Mouse (Mus musculus): ENCODE results near the gene N4bp3.
A peak's percentile ranks its signal among the peaks of the same experiment; 100 is the strongest.
"Not testable (repeated sequence)": the region's sequence is repeated elsewhere in the genome, so short reads cannot be mapped to it uniquely, and the experiment has no call there.

N4bp3 gene

DNA sequence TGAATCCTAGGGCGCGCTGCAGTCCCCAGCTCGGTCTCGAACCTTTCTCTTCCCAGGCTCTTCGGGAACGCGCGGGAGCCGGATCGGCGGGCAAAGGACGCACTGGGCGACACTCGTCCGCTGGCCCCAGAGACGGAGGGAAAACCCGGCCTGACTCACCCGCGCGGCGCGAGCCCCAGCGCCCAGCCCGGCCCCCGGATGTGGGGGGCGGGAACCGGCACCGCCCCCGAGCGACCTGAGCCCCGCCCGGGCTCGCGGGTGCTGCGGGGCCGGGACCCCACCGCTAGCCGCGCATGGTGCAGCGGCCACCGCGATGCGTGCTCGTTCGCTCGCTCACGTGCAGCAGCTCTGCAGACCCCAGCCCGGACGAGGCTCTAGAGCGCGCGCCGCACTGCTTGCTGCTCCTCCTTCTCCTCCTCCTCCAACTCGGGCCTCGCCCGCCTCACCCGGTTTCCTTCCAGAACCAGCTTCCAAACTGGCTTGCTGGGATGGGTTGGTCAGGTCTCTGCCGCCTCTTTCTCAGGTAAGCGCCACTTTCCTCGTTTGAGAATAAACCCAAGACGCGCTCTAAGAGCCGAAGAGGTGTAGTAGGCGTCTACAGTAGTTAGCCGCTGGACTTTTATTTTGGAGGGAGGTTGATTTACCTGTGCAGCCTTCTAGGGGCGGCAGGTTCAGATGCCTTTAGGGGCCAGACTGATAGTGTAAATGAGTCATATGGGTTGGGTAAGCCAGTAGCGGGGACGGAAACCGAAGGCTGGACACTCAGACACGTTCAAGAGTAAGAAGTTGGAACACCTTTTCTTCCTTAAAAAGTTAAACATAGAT lies at the start of gene N4bp3, which contains the start of gene D930048N14Rik:
Gene N4bp3, minus strand, starts transcription at position 152 of the 825 bp plus-strand sequence.
Gene D930048N14Rik, plus strand, starts transcription at position 264 of the 825 bp plus-strand sequence.
- DNase-seq = peak; percentile 84 to 86

DNA sequence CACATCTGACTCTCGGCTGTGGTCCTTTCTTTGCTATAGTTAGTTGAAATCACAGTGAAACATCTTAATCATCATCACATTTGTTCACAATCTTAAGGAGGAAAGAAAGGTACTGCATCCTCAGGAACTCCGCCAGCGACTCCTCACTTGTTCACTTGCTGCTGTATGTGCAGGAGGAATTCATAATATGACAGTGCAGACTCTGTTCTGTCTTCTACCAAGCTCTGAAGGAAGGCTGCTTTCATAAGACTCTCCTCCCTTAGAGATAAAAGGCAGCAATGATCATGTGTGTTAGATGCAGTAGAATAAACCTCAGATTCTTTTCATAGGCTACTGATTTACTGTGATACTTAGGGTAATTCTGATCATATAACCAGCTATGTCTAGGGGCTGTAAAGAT lies 44.3 kb upstream of the N4bp3 start:
- DNase-seq = no peak

DNA sequence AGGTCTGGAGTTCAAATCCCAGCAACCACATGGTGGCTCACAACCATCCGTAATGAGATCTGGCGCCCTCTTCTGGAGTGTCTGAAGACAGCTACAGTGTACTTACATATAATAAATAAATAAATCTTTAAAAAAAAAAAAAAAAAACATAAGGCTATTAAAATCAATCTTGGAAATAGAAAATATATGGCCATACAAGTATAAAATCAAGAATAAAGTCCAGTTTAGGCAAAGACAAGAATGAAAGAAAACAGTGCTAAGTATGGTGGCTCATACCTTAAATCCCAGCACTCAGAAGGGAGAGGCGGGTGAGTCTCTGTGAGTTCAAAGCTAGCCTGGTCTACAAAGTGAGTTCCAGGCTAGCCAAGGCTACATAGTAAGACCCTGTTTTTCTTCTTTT lies 40.0 kb upstream of the N4bp3 start:
- DNase-seq = not testable (repeated sequence)

DNA sequence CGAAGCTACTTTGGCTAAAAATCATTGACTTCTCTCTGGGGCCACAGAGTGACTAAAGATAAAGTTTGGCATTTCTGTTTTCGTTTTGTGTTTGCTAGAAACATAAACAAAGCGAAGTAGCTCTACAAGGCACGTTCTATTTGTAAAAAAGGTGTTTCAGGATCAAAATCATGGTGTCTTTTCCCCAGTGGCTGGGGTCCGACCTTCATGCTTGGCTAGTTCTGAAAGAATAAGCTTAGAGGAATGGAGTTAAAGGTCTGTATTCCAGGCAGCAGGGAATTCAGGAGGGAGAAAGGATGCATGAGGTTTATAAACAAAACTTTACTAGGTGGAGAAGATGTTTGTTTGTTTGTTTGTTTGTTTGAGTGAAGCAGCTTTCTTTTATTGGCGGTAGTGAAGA lies 38.7 kb upstream of the N4bp3 start:
- no peak for DNase-seq

DNA sequence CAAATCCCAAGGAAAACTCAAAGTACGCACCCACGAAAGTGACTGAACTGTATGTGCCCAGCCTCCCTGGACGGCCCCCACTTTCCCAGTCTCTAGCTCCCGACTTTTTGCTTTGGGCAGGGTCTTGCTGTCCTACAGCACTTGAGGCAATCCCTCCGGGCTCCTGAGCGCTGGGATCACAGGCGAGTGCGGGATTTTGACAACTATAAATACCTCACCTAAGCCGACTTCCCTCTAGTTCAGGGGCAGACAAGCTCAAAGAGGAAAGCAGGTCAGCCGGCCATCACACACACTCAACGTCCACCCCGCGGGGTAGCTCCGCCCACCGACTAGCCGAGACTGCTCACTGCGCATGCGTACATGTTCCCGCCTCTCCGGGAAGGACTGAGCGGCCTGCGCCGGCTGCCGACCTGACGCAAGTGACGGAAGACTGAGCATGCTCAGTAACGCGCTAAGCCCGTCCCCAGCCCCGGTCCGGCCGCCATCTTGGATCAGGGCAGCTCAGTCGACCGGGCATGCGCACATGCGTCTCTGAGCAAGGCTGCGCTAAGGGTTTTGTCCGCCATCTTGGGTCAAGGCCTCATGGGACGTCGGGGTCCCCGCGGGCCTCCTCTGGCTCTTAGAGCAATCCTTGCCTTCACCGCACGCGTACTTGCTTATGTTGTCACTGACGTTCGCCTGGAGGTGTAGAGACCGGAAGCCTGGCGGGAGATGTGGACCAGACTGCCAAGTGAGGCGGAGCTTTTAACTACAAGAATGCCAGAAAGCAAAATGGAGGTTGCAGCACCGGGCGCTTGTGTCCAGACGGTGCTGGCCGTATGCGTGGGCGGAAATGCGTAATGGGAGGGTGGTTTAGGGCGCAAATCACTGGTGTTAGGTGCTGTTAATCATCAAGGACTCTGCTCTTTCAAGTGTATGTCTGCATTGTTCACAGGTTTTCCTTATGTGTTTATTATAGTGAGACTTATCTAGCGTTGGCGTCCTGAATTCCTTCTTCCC lies 38.0 kb upstream of the N4bp3 start, which contains the start of gene 0610009B22Rik:
Gene 0610009B22Rik, minus strand, starts transcription at position 545 of the 999 bp plus-strand sequence.
- peak; percentile 98 for DNase-seq

DNA sequence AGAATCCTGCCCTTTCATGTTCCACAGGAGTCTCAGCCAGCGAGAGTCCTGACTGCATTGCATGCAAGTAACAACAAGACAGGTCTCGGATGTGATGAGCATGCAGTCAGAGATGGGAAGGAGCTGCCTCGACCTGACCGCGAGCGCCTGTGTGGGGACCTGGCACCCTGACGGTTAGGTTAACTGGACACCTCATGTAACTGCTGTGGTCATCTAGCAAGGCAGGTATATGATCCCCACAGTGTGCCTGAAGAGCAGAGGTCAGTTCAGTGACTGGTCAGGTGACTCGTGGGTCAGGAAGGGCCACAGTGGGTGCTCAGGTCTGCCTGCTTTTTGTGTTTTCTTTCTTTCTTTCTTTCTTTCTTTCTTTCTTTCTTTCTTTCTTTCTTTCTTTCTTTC lies 31.3 kb upstream of the N4bp3 start:
- no peak for DNase-seq

DNA sequence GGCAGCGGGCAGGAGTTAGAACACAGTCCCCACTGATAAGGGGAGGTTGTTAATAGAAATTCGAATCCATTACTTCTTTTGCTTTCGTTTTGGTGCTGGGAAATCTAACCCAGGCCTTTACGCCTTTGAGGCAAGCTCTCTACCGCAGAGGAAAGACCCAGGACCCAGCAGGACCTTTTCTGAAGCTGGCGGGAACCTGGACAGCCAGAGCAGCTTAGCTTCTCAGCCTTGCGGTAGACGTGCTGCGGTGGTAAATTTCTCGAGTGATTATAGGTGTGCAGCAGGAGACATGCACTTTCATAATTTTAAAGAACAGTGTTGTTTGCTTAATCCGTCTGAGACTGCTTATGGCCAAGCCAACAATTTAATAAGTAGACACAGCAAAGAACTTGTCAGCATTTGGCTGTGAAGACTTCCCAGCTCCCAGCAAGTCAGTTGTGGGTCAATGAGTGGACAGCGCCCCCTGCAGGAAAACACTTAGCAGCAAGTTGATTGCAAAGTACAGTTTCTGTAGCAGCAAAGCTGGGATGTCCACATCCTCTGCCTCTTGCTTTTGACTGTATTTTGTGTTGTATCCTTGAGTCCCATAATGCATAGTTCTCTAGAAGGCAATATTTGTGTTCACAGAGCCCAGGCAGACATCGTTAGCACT lies 30.8 kb upstream of the N4bp3 start:
- peak; percentile 93 to 94 for DNase-seq

DNA sequence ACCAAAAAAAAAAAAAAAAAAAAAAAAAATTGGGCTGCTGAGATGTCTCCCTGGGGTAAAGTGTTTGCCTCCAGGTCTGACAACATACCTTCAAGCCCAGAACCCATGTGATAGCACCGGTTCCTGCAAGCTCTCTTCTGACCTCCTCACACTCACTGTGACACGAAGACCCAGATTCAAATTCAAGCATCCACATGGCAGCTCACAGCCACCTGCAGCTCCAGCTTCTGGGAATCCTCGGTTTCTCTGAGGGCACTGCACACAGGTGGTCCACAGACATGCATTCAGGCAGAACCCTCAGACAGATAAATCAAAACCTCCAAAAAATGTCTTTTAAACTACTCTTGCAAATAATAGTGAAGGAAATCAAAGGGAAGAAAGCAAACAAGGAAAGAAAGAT lies 28.8 kb upstream of the N4bp3 start:
- DNase-seq = no peak

DNA sequence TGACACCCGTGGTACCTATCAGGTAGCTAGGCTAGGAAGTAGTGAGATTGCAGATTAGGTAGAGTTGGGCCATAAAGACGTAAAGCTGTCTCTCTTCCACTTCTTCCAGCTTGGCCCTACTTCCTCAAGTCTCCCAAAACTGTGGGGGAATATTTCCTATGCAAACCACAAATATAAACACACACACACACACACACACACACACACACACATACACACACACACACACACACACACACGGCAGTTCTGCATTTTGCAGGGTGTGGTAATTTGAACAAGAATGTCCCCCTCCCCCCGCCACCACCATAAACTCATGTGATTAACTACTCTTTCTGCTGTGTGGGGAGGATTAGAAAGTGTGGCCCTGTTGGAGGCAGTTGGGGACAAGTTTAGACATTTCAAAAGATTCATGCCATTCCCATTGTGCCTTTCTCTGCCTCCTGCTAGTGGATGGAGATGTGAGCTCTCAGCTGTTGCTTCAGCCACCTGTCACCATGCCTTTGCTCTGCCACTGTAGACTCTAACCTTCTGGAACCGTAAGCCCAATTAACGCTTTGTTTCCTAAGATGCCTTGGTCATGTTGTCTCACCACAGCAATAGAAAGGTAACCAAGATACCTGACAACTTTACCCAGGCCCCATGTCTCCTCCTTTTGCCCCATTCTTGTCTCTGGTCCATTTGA lies 27.2 kb upstream of the N4bp3 start:
- peak; percentile 20 to 34 for DNase-seq

DNA sequence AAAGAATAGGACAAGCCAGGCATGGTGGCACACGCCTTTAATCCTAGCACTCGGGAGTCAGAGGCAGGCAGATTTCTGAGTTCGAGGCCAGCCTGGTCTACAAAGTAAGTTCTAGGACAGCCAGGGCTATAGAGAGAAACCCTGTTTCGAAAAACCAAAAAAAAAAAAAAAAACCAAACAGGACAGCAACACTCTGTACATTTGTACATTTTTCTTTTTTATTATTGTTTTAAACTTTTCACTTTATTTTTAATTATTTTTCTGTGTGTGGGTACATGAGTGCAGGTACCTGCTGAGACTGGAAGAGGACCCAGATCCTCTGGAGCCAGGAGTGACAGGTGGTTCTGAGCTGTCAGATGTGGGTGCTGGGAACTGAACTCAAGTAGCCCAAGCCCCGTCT lies 24.7 kb upstream of the N4bp3 start:
- DNase-seq = no peak

DNA sequence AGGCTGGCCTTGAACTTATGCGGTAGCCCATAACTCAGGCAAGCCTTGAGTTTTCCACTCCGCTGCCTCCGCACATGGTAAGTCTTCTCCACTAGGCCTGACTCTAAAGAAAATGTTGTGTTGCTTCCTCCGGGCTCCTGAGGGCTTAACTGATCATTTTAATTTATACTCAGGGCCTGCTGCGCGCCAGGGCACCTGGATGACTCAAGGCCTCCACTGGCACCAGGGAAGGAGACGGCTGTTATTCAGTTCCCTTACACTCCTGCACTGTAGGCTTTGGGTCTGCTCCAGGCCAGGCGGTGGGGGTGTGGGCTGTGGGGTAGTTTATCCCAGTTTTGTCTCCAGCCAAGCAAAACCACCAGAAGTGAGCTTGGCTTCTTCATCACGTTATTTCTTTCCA lies 22.6 kb upstream of the N4bp3 start:
- DNase-seq = no peak

DNA sequence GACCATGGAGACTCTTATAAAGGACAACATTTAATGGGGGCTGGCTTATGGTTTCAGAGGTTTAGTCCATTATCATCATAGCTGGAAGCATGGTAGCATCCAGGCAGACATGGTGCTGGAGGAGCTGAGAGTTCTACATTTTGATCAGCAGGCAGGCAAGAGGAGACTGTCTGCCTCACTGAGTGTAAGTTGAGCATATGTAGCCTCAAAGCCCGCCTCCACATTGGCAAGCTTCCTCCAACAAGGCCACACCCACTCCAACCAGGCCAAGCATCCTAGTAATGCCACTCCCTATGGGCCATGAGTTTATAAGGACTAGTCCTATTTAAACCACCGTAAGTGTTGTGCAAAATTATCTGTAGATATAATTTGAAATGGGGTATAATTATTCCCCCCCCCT lies 20.7 kb upstream of the N4bp3 start:
- DNase-seq = no peak

DNA sequence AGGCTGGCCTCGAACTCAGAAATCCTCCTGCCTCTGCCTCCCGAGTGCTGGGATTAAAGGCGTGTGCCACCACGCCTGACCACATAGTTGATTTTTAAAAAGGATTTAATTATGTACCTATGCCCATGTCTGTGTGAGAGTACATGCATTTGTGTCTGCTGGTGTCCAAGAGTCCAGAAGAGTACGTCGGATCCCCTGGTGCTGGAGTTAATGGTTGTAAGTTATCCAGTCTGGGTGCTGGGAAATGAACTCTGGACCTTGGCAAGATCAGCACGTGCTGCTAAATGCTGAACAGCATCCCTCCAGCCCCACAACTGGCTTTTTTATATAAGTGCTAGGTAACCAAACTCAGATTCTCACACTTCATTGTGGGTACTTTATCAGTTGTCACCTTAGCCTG lies 20.2 kb upstream of the N4bp3 start:
- DNase-seq = no peak

DNA sequence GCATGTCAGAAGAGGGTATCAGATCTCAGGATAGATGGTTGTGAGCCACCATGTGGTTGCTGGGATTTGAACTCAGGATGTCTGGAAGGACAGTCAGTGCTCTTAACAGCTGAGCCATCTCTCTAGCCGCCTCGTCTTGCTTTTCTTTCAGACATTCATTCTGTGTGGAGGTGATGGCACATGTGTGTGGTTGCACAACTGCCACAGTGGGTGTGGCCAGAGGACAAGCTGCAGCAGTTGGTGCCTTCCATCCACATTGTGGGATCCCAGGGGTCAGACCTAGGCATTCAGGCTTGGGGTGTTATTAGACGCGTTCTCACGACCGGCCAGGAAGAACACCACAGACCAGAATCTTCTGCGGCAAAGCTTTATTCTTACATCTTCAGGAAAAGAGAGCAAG lies 14.1 kb upstream of the N4bp3 start:
- not testable (repeated sequence) for DNase-seq

DNA sequence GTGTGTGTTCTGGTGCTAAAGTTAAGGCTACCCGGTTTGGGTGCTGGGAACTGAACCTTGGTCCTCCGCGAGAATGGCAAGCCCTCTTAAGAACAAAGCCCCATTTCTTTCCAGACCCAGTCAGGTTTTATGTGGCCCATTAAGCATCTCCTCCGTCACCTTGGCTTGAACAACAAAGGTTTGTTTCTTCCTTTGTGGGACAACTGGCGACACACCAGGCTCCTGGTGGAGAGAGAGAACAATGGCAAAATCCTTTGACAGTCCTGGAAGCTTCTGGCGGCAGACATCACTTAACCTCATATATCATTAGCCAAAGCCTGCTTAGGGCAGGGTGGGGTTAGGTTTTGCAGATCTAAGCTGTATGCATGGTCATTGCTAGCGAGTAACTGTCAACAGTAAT lies 12.0 kb upstream of the N4bp3 start:
- no peak for DNase-seq

DNA sequence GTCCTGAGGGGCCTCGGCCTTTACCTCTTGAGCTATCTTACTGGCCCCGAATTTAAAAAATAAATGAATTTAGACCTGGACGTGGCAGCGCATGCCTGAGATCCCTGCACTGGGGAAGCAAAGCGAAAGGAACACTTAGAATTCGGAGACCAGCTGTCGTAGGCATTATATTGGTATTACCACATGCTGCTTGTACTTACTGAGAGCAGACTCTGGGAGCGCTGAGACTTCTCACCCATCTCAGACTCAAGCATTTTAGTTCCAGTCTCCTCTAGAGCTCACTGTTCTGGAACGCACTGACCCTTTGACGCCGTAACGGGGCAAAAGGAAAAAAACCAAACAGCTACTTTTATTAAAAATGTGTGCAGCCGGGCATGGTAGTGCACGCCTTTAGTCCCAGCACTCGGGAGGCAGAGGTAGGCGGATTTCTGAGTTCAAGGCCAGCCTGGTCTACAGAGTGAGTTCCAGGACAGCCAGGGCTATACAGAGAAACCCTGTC lies 11.3 kb upstream of the N4bp3 start:
- DNase-seq = no peak

DNA sequence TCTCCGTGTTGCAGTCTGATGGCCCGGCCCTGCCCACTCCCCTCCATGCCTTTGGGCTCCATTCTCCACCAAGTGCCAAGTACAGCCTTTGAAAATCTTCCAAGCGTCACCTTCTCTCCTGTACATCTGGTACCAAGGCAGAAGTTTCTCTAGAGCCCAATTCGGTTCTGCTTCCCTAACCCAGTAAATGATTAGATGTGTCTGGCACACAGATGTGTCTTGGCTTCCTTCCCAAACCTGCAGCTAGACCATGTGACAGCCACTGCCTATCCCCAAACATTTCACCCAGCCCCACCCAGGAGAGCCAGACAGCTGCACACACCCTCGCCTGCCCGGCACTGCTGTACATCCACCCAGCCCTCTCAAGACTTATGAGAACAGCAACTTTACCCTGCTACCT lies 8.1 kb upstream of the N4bp3 start:
- no peak for DNase-seq

DNA sequence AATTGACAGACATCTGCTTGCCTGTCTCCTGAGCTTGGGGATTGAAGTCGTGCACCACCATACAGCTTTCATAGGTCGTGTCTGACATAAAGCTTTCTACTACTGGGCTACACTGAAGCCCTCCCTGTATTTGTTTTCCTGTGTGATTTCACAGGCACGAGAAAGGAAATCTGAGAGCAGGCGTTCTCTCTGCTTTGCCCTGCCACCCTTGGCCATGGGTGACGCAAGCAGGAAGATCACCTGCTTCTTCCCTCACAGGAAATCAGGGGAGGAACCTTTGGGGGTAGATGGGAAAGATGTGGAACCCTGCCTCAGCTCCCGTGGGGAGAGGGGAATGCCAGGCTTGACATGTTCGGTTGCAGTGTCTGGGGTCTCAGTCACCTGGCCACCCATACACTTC lies 7.6 kb upstream of the N4bp3 start:
- no peak for DNase-seq

DNA sequence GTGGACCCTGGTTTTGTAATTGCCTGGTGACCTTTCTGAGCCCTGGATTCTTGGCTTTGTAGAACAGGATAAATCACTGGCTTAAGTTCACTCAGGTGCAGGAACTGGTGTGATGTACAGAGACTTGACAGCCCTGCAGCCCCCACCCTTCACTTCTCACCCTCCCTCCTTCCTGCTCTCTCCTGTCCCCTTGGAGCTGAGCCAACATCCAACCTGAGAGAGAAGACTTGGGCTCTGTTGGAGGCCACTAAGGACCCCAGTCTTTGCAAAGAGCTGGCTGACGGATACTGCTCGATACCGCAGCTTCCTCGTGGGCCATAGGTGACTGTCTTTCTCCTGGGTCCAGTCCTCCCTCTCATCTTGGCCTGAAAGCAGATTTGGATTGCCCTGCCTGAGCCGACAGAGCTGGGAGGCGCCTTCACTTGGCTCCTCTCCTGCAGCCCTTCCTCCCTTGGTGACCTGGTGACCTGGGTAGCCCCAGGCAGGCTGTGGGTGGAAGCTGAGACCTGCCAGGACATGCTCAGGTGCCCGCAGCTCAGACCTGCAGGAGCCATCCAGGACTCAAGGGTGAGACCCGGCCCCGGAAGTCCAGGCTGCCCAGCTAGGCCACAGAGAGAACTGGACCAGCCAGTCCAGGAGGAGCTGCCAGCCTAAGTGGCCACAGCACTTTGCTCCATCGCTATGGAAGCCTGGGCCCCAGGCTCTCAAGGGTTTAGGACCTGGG lies 6.3 kb upstream of the N4bp3 start:
- DNase-seq = no peak

DNA sequence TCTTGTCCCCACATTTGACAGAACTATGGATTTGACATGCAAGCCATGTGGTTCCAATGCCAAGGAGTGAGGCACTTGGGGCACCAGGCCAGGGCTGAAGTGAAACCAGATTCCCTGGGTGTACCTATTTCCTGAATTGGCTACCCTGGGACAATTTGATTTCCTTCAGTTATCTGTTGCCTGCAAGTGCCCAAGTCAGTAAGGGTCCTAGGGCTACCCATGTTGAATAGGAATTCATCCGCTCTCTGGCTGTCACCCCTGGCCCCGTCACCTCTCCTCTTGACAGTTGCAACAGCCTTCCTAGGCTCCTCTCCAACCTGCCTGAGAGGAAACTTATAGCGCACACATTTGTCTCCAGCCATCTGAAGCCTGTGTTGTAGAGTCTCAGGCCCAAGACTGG lies 4.2 kb upstream of the N4bp3 start:
- no peak for DNase-seq

DNA sequence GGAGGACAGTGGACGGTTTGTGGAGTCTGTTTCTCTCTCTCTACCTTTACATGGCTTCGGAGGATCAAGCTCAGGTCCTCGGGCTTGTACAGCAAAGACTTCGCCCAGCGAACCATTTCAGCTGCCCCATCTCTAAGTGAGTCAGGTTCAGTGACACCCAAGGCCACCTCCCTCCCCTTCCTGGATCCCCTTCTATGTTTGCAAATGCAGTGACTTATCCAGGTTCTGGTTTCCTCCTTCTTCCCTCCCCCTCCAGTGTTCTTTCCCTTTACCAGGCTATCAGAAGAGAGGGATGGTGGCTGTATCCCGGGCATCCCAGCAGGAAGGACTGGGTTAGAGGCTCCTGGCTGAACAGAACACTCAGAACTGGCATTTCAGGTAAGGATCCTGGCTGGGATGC lies 3.1 kb upstream of the N4bp3 start:
- no peak for DNase-seq
